Mouse (Mus musculus) thymus, adult 2 months (tissue): ENCODE measurements around the gene Mab21l3.

Experiments
- CTCF ChIP-seq: fragments of 200-500 bp; IDR thresholded peaks from 2 replicates; pipeline ENCODE4 v1.5.1; 2012; ENCODE audit warnings: mild to moderate bottlenecking, control low read depth, low read length, moderate library complexity, borderline replicate concordance; ENCODE audit not compliant: control insufficient read depth, poor library complexity, insufficient read depth; ENCODE audit errors: extremely low read depth
- POLR2A ChIP-seq: fragments of 200-500 bp; IDR thresholded peaks from 2 replicates; pipeline ENCODE4 v1.6.1; 2012; ENCODE audit warnings: mild to moderate bottlenecking, low read length, control low read depth, moderate library complexity; ENCODE audit not compliant: control insufficient read depth, poor library complexity, insufficient read depth; ENCODE audit errors: extremely low read depth

DNA sequence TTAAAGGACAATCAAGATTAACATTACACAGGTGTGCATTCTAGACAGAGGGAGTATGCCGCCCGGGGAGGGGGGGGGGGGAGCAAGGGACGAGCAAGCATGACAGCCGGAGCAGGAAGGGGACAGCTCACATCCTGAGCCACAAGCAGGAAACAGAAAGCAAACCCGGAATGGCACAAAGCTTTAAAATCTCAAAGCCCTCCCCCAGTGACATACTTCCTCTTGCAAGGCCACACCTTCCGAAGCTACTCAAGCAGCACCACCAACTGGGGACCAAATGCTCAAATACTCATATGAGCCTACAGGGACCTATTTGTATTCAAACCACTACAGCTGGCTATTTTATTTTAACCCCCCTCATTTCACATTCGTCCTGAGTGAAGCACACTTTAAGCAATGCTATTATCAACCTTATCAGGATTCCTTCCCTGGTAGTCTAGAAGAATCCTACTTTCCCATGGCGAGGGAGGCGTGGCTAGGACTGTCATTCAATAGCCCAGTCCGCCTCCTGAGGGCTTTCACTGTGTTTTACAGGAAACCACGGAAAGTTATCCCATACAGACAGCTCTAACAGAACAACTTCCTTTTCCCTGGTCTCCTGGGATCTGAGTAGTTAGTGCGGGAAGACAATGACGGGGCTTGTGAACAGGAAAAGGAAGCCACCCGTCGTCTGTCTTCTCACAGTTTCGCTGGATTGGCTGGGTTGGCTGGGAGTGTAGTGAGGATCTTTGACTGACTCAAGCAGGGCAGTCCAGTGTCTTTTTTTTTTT lies 69.7 kb downstream of the Mab21l3 start:
- TF ChIP-seq CTCF (no peak), POLR2A (no peak)
